Mouse (Mus musculus) gastrocnemius, adult 2 months (tissue): ENCODE data around the gene Rpf1. TPM values are rescaled to one million over a fixed set of nuclear protein-coding genes. Genes with fewer than 3 reads are reported as not detected.

ENCODE experiments used
- DNase-seq: peaks from one replicate; pipeline ENCODE4 v3.0.0; 2022
- H3K27ac ChIP-seq: fragments of 200-600 bp; 2 replicates; pipeline ENCODE4 v1.8.1; 2022; ENCODE audit warnings: mild to moderate bottlenecking
- H3K4me3 ChIP-seq: fragments of 200-600 bp; 2 replicates; pipeline ENCODE4 v1.8.1; 2022; ENCODE audit warnings: mild to moderate bottlenecking, moderate library complexity
- CTCF ChIP-seq: fragments of 200-600 bp; IDR thresholded peaks from 2 replicates; pipeline ENCODE4 v1.8.1; 2022; ENCODE audit warnings: antibody characterized with exemption, mild to moderate bottlenecking, moderate library complexity
- intact Hi-C: fragments of 180-260 bp; cut with DNase I; formaldehyde crosslinking; loops from one replicate; pipeline ENCODE4 v1.15.1; 2025
- long read RNA-seq, 2 experiments: library from polyadenylated mRNA; stranded (forward); transcript quantifications; one replicate each; pipeline ENCODE4 v2.0.0; 2021
- total RNA-seq, 2 experiments: library from RNA; stranded (reverse); gene quantifications; 2 replicates each; pipeline ENCODE4 v1.2.3; 2021

The Rpf1 gene
- 10 to 100 TPM; 12.3 to 12.8 TPM for total RNA-seq
- long read RNA-seq, experiment 1, transcript Rpf1-201 (9 exons, 1,661 nt) = major isoform, 6 of 6 reads
- long read RNA-seq, experiment 1, partial matches to known transcripts = 0 of 6 reads
- long read RNA-seq, experiment 1, other reads (novel, unspliced or antisense) = 0 of 6 reads
- long read RNA-seq, experiment 2, transcript Rpf1-201 (9 exons, 1,661 nt) = major isoform, 8 of 9 reads
- long read RNA-seq, experiment 2, partial matches to known transcripts = 0 of 9 reads
- long read RNA-seq, experiment 2, other reads (novel, unspliced or antisense) = 0 of 9 reads

- H3K27ac ChIP-seq = peak within 1 kb of the TSS; percentile 99
- intact Hi-C loops = loop anchor here (2.0 to 5.0 kb wide), 2 partner anchors 20 to 119 kb away; partner anchors contain the start of gene Ssx2ip
- DNase-seq = peak; percentile 93
- H3K4me3 ChIP-seq = peak within 1 kb of the TSS; percentile 84
- TF ChIP-seq CTCF = no peak
These were observed at the start of gene Rpf1 for GRCm38 (mm10) chr3:146520798-146521651. Gene Rpf1, minus strand, starts transcription at chr3:146521429.

GRCm38 (mm10) chr3:146570939-146571338, 49.7 kb upstream of the Rpf1 start:
- TF ChIP-seq CTCF = no peak
- Histone ChIP-seq H3K27ac (no peak overlapping the region), H3K4me3 (no peak overlapping the region)
- intact Hi-C loops = no loop called here
- DNase-seq = no peak

GRCm38 (mm10) chr3:146570148-146570782, 49.0 kb upstream of the Rpf1 start, which contains the start of gene Uox:
Gene Uox, plus strand, starts transcription at chr3:146570426.
- no peak for DNase-seq
- no peak for TF ChIP-seq CTCF
- intact Hi-C loops = no loop called here

GRCm38 (mm10) chr3:146569594-146569993, 48.4 kb upstream of the Rpf1 start:
- intact Hi-C loops = loop anchor here (10.0 kb wide), 1 partner anchor 375 kb away; no protein-coding TSS in a partner anchor
- no peak for DNase-seq
- no peak overlapping the region for H3K4me3 ChIP-seq
- H3K27ac ChIP-seq = no peak overlapping the region
- no peak for TF ChIP-seq CTCF

More at GRCm38 (mm10) chr3:146570148-146570782, 49.0 kb upstream of the Rpf1 start, which contains the start of gene Uox:
- Histone ChIP-seq H3K4me3 (no peak within 1 kb of the TSS), H3K27ac (no peak within 1 kb of the TSS)

GRCm38 (mm10) chr3:146567884-146568530, 46.8 kb upstream of the Rpf1 start:
- DNase-seq = peak; percentile 25
- H3K27ac ChIP-seq = no peak overlapping the region
- intact Hi-C loops = loop anchor here (10.0 kb wide), 1 partner anchor 377 kb away; no protein-coding TSS in a partner anchor
- TF ChIP-seq CTCF = no peak
- H3K4me3 ChIP-seq = no peak overlapping the region

- TF ChIP-seq CTCF = no peak
- DNase-seq = no peak
- H3K4me3 ChIP-seq = no peak overlapping the region
- intact Hi-C loops = loop anchor here (10.0 kb wide), 1 partner anchor 377 kb away; no protein-coding TSS in a partner anchor
- no peak overlapping the region for H3K27ac ChIP-seq
These were observed 46.1 kb upstream of the Rpf1 start for GRCm38 (mm10) chr3:146567366-146567765.

- no peak for DNase-seq
- no peak for TF ChIP-seq CTCF
- intact Hi-C loops = loop anchor here (2.0 to 10.0 kb wide), 2 partner anchors 350 to 380 kb away; no protein-coding TSS in a partner anchor
- Histone ChIP-seq H3K4me3 (no peak overlapping the region), H3K27ac (no peak overlapping the region)
These were observed 43.8 kb upstream of the Rpf1 start for GRCm38 (mm10) chr3:146565065-146565411.

GRCm38 (mm10) chr3:146564268-146565064, 43.2 kb upstream of the Rpf1 start:
- DNase-seq = peak; percentile 78
- no peak overlapping the region; the same call in 1 of the 2 replicates for H3K4me3 ChIP-seq
- TF ChIP-seq CTCF = peak; percentile 86
- intact Hi-C loops = loop anchor here (2.0 to 10.0 kb wide), 3 partner anchors 218 to 380 kb away; no protein-coding TSS in a partner anchor
- H3K27ac ChIP-seq = no peak overlapping the region

- no peak for DNase-seq
- intact Hi-C loops = loop anchor here (5.0 to 10.0 kb wide), 2 partner anchors 219 to 382 kb away; no protein-coding TSS in a partner anchor
- Histone ChIP-seq H3K27ac (no peak overlapping the region), H3K4me3 (no peak overlapping the region)
- TF ChIP-seq CTCF = no peak
These were observed 41.7 kb upstream of the Rpf1 start for GRCm38 (mm10) chr3:146562936-146563335.

GRCm38 (mm10) chr3:146557507-146557906, 36.3 kb upstream of the Rpf1 start:
- TF ChIP-seq CTCF = no peak
- Histone ChIP-seq H3K27ac (no peak overlapping the region), H3K4me3 (no peak overlapping the region)
- DNase-seq = no peak
- intact Hi-C loops = loop anchor here (5.0 kb wide), 1 partner anchor 210 kb away; no protein-coding TSS in a partner anchor

GRCm38 (mm10) chr3:146556567-146556966, 35.3 kb upstream of the Rpf1 start:
- H3K4me3 ChIP-seq = no peak overlapping the region
- intact Hi-C loops = loop anchor here (5.0 kb wide), 1 partner anchor 209 kb away; no protein-coding TSS in a partner anchor
- H3K27ac ChIP-seq = no peak overlapping the region
- DNase-seq = no peak
- peak; percentile 33 for TF ChIP-seq CTCF
